Mouse (Mus musculus) cerebellum, postnatal 4 days (tissue): ENCODE data around the gene Tomm6.

Source experiments
- DNase-seq, 2 experiments: peaks; one replicate each; pipeline ENCODE4 v3.0.0; 2022; ENCODE audit warnings: low spot score in 2 of 2, mixed read lengths in 1 of 2

Gene Tomm6

GRCm38 (mm10) chr17:47651953-47652352 is 36.2 kb downstream of the Tomm6 start:
- no peak for DNase-seq

GRCm38 (mm10) chr17:47648966-47649365 is 39.2 kb downstream of the Tomm6 start:
- DNase-seq: no peak

DNA sequence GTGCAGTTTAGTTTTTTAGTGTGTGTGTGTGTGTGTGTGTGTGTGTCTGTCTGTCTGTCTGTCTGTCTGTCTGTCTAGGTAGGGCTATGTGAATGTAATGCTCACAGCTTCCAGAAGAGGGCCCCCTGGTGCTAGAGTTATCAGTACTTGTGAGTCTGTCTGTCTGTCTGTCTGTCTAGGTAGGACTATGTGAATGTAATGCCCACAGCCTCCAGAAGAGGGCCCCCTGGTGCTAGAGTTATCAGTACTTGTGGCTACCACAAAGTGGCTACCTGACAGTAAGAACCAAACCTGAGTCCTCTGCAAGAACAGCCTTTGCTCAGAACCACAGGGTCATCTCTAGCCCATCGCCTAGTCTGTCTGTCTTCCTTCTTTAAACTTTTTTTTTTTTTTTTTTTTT is 41.5 kb downstream of the Tomm6 start:
- DNase-seq: peak; percentile 33 to 58

DNA sequence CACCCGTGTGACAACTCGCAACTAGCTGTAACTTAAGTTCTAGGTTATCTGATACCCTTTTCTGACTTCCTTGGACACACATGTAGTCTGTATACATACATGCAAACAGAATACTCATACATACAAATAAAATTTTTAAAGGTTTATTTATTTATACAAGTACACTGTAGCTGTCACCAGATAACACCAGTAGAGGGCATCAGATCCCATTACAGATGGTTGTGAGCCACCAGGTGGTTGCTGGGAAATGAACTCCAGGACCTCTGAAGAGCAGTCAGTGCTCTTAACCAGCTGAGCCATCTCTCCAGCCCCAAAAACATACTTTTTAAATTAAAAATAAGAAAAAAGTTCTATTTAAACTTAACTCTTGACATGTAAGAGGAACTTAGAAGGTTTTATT is 45.2 kb downstream of the Tomm6 start:
- DNase-seq: no peak
